Mouse (Mus musculus) thymus, adult 2 months (tissue): ENCODE data around the gene Dennd1b. TPM values are rescaled to one million over a fixed set of nuclear protein-coding genes. Genes with fewer than 3 reads are reported as not detected.

Experiments
- DNase-seq: peaks from one replicate; pipeline ENCODE4 v3.0.0; 2021
- H3K27ac ChIP-seq: fragments of 200-500 bp; 2 replicates; pipeline ENCODE4 v1.5.1; 2012; ENCODE audit warnings: low read length, control low read depth; ENCODE audit not compliant: control insufficient read depth, insufficient read depth
- H3K27me3 ChIP-seq: fragments of 200-500 bp; 2 replicates; pipeline ENCODE4 v1.6.1; 2012; ENCODE audit warnings: mild to moderate bottlenecking, low read length, moderate library complexity, mixed read lengths; ENCODE audit not compliant: control insufficient read depth, insufficient read depth
- H3K36me3 ChIP-seq: fragments of 200-500 bp; 2 replicates; pipeline ENCODE4 v1.6.1; 2012; ENCODE audit warnings: mild to moderate bottlenecking, low read length, moderate library complexity; ENCODE audit not compliant: control insufficient read depth, insufficient read depth
- H3K4me1 ChIP-seq: fragments of 200-500 bp; replicated peaks from 2 replicates; pipeline ENCODE4 v1.6.1; 2012; ENCODE audit warnings: low read length; ENCODE audit not compliant: control insufficient read depth, insufficient read depth
- H3K4me3 ChIP-seq: fragments of 200-500 bp; 2 replicates; pipeline ENCODE4 v1.5.1; 2012; ENCODE audit warnings: mild to moderate bottlenecking, low read length, control low read depth, moderate library complexity; ENCODE audit not compliant: control insufficient read depth, insufficient read depth
- CTCF ChIP-seq: fragments of 200-500 bp; IDR thresholded peaks from 2 replicates; pipeline ENCODE4 v1.5.1; 2012; ENCODE audit warnings: mild to moderate bottlenecking, control low read depth, low read length, moderate library complexity, borderline replicate concordance; ENCODE audit not compliant: control insufficient read depth, poor library complexity, insufficient read depth; ENCODE audit errors: extremely low read depth
- POLR2A ChIP-seq: fragments of 200-500 bp; IDR thresholded peaks from 2 replicates; pipeline ENCODE4 v1.6.1; 2012; ENCODE audit warnings: mild to moderate bottlenecking, low read length, control low read depth, moderate library complexity; ENCODE audit not compliant: control insufficient read depth, poor library complexity, insufficient read depth; ENCODE audit errors: extremely low read depth
- WGBS: fragments of 180-500 bp; shearing (Covaris S2); methylation state at CpG from one replicate; pipeline ENCODE4 v1.1.7; 2018; 5-methylcytosine and 5-hydroxymethylcytosine counted together
- polyA plus RNA-seq: library from polyadenylated mRNA; depleted of rRNA; stranded (reverse); fragments of >200 nt; gene quantifications from 2 replicates; pipeline ENCODE4 v1.2.3, GENCODE M21; 2012

Dennd1b gene
- polyA plus RNA-seq, 1 experiment, result 20.7 TPM

DNA sequence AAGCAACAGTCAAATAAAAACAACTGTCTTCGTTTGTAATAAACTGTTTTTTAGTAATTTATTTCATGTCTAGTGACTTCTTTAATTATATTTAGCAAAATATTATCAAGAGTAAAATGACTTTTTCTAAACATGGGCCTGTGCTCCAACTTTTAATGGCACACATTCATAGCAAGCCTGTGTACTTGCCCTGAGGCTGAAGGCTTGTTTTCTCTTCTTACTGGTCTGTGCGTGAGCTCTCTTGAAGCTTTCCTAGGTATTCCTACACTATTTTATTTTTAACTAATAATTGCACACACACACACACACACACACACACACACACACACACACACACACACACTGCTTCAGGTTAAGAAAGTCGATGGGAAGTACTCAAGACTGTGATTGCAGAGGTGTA, 75.4 kb downstream of the Dennd1b start:
- H3K4me3 ChIP-seq, result no peak overlapping the region
- 92% methylated on average over 3 of the region's 3 CpGs for WGBS
- DNase-seq, result no peak
- no peak for TF ChIP-seq CTCF
- no peak for TF ChIP-seq POLR2A
- no peaks in the 10 kb centered on the region for H3K36me3 ChIP-seq
- peaks cover 5% of the 10 kb centered on the region for H3K4me1 ChIP-seq
- H3K27ac ChIP-seq, result no peak overlapping the region
- no peaks in the 10 kb centered on the region for H3K27me3 ChIP-seq

DNA sequence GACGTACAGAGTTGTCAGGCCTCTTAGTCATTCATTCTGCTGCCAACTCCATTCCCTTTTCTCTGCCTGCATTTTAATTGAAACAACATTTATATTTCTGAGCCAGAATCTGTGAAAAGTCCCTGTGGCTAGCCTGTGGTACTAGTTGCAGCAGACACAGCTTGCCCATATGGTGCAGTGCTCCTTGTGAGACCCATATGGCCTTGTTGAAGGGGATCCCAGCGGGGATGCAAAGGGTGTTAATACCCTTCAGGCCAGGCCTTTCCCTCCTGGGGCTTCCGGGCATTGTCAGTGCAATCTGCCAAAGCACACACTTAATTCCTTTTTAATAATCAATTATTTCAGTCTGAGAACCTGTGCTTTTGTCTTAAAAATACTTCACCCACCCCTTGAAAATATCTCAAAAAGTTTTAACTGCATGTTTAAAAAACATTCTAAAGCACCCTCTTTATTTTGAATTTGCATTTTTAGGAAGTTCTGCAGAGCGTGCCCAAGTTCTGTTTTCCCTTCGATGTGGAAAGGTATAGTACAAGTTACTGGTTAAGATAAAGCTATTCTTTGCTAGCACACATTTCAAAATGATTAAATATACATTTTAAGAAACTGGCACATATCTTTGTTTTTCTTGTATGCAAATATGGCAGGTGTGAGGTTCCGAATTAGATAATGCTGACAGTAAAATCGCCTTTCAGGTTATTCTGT, 76.4 kb downstream of the Dennd1b start:
- Histone ChIP-seq H3K4me3 (no peak overlapping the region), H3K27ac (no peak overlapping the region), H3K4me1 (peaks cover 5% of the 10 kb centered on the region), H3K36me3 (no peaks in the 10 kb centered on the region), H3K27me3 (no peaks in the 10 kb centered on the region)
- TF ChIP-seq POLR2A (no peak), CTCF (no peak)
- no peak for DNase-seq
- 88% methylated on average over 7 of the region's 7 CpGs for WGBS

DNA sequence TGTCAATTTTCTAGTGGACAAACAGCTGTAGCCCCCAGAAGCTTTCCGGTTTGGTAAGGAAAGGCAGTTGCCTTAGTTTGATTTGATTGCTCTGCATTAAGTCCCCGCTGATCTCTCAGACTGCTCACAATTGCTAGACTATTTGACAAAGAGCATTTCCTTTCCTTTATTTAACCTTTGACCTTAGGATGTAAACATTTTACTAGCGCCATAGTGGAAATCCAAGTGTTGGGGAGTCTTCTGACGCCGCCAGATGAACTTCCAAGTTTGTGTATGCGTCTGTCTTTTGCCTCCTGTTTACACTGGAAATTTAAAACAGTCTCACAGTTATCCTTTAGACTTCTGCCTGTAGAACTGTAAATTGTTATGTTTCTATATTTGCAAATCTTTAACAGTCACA, 85.8 kb downstream of the Dennd1b start:
- DNase-seq, result no peak
- Histone ChIP-seq H3K36me3 (no peaks in the 10 kb centered on the region), H3K27me3 (no peaks in the 10 kb centered on the region), H3K27ac (no peak overlapping the region), H3K4me1 (no peaks in the 10 kb centered on the region), H3K4me3 (no peak overlapping the region)
- TF ChIP-seq CTCF (no peak), POLR2A (no peak)
- 97% methylated on average over 6 of the region's 6 CpGs for WGBS

DNA sequence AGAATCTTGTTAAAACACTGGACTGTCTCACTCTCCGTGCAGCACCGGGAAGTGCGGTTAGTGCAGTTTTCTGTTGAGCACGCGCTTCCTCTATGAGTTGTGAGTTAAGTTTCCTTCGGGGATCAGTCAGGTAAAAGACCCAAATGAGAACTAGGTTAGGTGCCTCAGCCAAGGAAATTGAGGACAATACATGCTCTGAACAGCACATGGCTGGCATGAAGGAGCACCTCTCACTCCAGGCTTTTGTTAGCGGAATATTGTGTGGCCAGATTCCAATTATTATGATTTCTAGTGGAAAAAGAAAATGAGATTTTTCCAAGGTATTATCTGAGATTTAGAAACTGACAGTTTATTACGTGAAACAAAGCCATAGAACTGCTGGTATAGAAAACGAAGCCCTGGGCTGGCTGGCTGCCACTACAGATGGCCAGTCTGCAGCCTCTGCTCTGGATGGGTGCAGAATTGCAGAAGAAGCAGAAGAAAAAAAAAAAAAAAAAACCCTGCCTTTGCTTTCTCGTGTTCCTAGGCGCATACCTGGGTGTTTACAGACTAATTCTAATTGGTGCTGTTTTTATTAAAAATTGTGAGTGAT, 86.7 kb downstream of the Dennd1b start:
- no peak for DNase-seq
- H3K36me3 ChIP-seq, result peaks cover 5% of the 10 kb centered on the region
- no peak overlapping the region for H3K27ac ChIP-seq
- no peaks in the 10 kb centered on the region for H3K4me1 ChIP-seq
- no peak for TF ChIP-seq CTCF
- no peak for TF ChIP-seq POLR2A
- no peak overlapping the region for H3K4me3 ChIP-seq
- no peaks in the 10 kb centered on the region for H3K27me3 ChIP-seq
- WGBS, result 73% methylated on average over 11 of the region's 11 CpGs

DNA sequence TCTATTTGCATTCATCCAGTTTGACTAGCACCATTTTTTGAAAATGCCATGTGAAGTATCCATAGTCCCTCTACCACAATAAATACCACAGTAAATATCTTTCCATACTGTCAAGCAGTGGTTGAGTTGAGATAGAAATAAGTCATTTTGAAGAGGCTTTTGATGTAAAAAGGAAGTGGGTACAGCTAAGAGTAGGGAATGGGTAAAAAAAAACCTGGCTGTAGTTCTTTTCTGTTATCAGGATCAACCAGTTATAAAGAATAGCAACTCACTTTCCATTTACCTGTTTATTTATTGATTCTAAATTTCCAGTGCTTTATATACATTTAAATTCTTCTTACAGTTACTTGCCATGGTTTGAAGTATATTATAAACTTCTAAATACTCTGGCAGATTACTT, 89.8 kb downstream of the Dennd1b start:
- Histone ChIP-seq H3K4me3 (no peak overlapping the region), H3K36me3 (peaks cover 8% of the 10 kb centered on the region), H3K27me3 (no peaks in the 10 kb centered on the region), H3K27ac (no peak overlapping the region), H3K4me1 (no peaks in the 10 kb centered on the region)
- DNase-seq, result no peak
- TF ChIP-seq CTCF (no peak), POLR2A (no peak)

DNA sequence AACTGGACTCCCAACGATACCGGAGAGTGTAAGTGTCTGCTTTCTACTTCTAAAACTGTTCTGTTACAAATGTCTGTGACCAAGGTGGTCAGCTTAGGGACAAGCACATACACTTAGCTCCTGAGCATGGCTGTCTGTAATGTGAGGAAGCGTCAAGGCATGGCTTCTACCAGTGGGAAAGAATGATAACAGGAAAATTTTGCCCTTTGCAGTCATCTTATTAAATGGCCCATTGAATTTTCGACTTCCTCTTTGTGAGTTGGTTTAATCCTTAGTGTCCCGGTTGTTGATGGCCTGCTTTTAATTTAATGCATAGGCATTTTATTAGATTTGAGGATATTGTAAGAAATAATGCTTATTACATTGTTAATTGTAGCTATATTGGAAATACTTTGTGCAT, 97.1 kb downstream of the Dennd1b start:
- WGBS, result 96% methylated on average over 5 of the region's 5 CpGs
- Histone ChIP-seq H3K27me3 (no peaks in the 10 kb centered on the region), H3K4me3 (no peak overlapping the region), H3K27ac (no peak overlapping the region), H3K4me1 (no peaks in the 10 kb centered on the region), H3K36me3 (0 out of 2 replicates have a peak, but pooled peaks cover 7% of the 10 kb centered on the region)
- TF ChIP-seq POLR2A (no peak), CTCF (no peak)
- no peak for DNase-seq
